Mouse (Mus musculus) liver, embryonic 12.5 days (tissue): Measurements from ENCODE around the gene Adat1. TPM values are rescaled to one million over a fixed set of nuclear protein-coding genes. Genes with fewer than 3 reads are reported as not detected.

Source experiments
- ATAC-seq: fragments of 200-750 bp; cut with Nextera tagmentation; 2 replicates; pipeline ENCODE4 v1.8.0; 2017; ENCODE audit warnings: moderate number of reproducible peaks, mild to moderate bottlenecking, moderate library complexity
- H3K27ac ChIP-seq: fragments of 300-500 bp; sonication (generic); 2 replicates; pipeline ENCODE4 v1.5.1; 2016; ENCODE audit warnings: mild to moderate bottlenecking
- H3K27me3 ChIP-seq: fragments of 300-500 bp; sonication (generic); replicated peaks from 2 replicates; pipeline ENCODE4 v1.6.1; 2016; ENCODE audit warnings: mild to moderate bottlenecking, moderate library complexity
- H3K36me3 ChIP-seq: fragments of 300-500 bp; sonication (generic); 2 replicates; pipeline ENCODE4 v1.6.1; 2016; ENCODE audit warnings: mild to moderate bottlenecking, moderate library complexity
- H3K4me1 ChIP-seq: fragments of 300-500 bp; sonication (generic); 2 replicates; pipeline ENCODE4 v1.6.1; 2016
- H3K4me2 ChIP-seq: fragments of 300-500 bp; sonication (generic); 2 replicates; pipeline ENCODE4 v1.6.1; 2016; ENCODE audit warnings: mild to moderate bottlenecking, moderate library complexity
- H3K4me3 ChIP-seq: fragments of 300-500 bp; sonication (generic); 2 replicates; pipeline ENCODE4 v1.5.1; 2016; ENCODE audit warnings: mild to moderate bottlenecking, moderate library complexity
- H3K9ac ChIP-seq: fragments of 300-500 bp; sonication (generic); 2 replicates; pipeline ENCODE4 v1.6.1; 2016; ENCODE audit warnings: mild to moderate bottlenecking, moderate library complexity
- H3K9me3 ChIP-seq: fragments of 300-500 bp; sonication (generic); replicated peaks from 2 replicates; pipeline ENCODE4 v1.6.1; 2016; ENCODE audit warnings: mild to moderate bottlenecking, moderate library complexity
- WGBS: fragments of 180-500 bp; shearing (Covaris S2); methylation state at CpG from one replicate; pipeline ENCODE4 v1.1.7; 2016; ENCODE audit not compliant: insufficient replicate concordance; 5-methylcytosine and 5-hydroxymethylcytosine counted together
- polyA plus RNA-seq: library from polyadenylated mRNA; unstranded; fragments of >200 nt; fragmentation: Nextera tagmentation; extraction: Ambion mirVana; gene quantifications from 2 replicates; pipeline ENCODE4 v1.2.1, GENCODE M21; 2016

Adat1 gene
- polyA plus RNA-seq, 1 experiment from 2014 or later, result 6.9 TPM

DNA sequence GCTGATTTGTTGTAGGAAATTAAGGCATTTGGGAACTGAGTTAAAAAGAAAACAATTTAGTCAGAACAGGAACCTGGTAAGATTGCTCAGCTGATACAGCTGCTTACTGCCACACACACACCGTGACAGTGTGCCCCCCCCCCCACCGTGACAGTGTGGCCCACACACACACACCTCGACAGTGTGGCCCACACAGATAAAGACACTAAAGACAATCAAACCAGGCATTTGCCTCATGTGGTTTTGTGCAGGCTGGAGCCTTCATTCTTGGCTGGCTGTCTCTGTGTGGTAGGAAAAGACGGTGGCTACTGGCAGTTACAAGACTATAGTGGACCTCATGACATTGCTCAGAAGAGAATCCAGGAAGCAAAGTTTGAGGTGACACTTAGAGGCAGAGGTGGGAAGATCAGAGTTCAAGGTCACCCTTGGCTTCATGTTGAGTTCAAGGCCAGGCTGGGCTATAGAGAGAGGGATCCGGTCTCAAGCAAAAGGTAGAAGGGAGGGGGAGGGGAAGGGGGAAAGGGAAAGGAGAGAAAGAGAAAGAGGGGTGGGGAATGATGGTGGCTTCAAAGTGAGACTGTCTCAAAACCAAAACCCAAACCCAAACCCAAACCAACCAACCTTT, 24.7 kb downstream of the Adat1 start:
- H3K27me3 ChIP-seq, result no peaks in the 10 kb centered on the region
- H3K36me3 ChIP-seq, result peaks cover 34% of the 10 kb centered on the region
- peak; percentile 68 for ATAC-seq
- WGBS, result 33% methylated on average over 5 of the region's 5 CpGs
- H3K4me1 ChIP-seq, result peaks cover 8% of the 10 kb centered on the region
- no peaks in the 10 kb centered on the region for H3K9me3 ChIP-seq
- no peak overlapping the region for H3K4me3 ChIP-seq
- no peak overlapping the region for H3K9ac ChIP-seq
- peak overlapping the region; percentile 43; the same call in 1 of the 2 replicates for H3K27ac ChIP-seq
- H3K4me2 ChIP-seq, result no peak overlapping the region

DNA sequence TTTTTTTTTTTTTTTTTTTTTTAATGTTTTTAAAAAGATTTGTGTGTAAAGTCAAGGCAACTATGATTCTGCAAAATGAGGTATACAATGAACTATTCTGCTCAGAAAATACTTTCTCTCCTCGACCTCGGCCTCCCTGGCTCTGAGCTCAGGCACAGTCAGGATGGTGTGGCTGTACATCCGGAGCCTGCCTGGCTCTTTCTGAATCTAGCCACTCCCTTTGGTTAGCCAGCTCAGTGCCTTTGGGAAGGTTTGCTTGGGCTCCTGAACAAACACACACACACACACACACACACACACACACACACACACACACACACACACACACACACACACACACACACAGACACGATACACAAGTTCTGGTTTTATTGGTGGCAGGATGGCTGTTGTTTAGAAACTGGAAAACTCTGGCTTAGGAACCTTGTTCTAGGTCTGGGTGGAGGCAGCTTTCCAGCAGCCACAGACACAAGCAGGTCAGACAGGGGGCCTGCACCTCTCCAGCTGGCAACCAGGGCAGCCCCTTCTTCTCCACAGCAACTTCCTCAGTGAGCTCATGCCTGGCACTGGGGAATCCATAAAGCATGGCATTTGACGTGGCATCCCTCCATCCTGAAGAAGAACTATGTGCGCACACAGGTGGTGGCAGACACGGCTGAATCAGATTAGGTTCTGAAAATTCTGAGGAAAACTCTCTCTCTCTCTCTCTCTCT, 27.1 kb downstream of the Adat1 start:
- no peak overlapping the region for H3K4me2 ChIP-seq
- H3K4me1 ChIP-seq, result peaks cover 8% of the 10 kb centered on the region
- H3K9ac ChIP-seq, result no peak overlapping the region
- WGBS, result 76% methylated on average over 7 of the region's 7 CpGs
- no peaks in the 10 kb centered on the region for H3K27me3 ChIP-seq
- H3K27ac ChIP-seq, result no peak overlapping the region
- H3K9me3 ChIP-seq, result no peaks in the 10 kb centered on the region
- 0 out of 2 replicates have a peak, but pooled peaks cover 19% of the 10 kb centered on the region for H3K36me3 ChIP-seq
- no peak for ATAC-seq
- no peak overlapping the region for H3K4me3 ChIP-seq

DNA sequence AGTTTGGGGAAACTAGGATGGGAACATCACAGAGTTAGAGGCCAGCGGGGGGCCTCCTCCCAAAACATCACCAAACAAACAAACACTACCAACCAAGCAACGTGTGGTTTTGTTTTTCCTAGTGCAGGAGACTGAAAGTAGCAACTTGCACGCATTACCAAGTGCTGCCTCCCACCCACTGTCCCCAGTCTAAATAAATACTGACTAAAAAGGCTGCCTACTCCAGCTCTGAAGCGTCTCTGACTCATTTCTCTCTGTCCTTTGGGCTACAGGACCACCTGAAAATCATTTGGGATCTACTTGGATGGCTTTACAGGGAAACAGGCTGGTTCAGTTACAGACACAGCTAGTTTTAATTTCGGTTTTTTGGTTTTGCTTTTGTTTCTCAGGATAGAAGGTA, 27.8 kb downstream of the Adat1 start:
- peaks cover 19% of the 10 kb centered on the region; the same call in 1 of the 2 replicates for H3K36me3 ChIP-seq
- no peak overlapping the region for H3K27ac ChIP-seq
- H3K9me3 ChIP-seq, result no peaks in the 10 kb centered on the region
- ATAC-seq, result no peak
- peaks cover 8% of the 10 kb centered on the region for H3K4me1 ChIP-seq
- H3K4me2 ChIP-seq, result no peak overlapping the region
- no peaks in the 10 kb centered on the region for H3K27me3 ChIP-seq
- H3K4me3 ChIP-seq, result no peak overlapping the region
- WGBS, result 55% methylated on average over 5 of the region's 5 CpGs
- H3K9ac ChIP-seq, result no peak overlapping the region

DNA sequence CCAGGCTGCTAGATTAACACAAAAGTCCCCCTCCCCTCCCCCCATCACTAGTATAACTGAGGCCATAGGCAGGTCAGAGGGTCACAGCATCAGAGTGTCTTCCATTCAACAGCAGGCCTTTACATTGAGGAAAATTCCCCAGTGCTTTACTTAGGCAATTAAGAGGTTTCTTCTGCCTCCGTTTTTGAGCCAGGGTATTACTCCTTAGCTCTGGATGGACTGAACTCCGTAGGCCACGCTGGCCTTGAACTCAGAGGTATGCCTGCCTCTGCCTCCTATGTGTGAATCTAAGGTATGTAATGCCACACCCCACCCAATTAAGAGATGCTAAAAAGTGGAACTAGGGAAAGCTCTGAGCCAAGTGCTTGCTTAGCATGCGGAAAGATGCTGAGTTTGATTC, 28.6 kb downstream of the Adat1 start:
- Histone ChIP-seq H3K4me3 (no peak overlapping the region), H3K9me3 (no peaks in the 10 kb centered on the region), H3K4me2 (no peak overlapping the region), H3K9ac (no peak overlapping the region), H3K36me3 (peaks cover 24% of the 10 kb centered on the region; the same call in 1 of the 2 replicates), H3K27ac (no peak overlapping the region), H3K27me3 (no peaks in the 10 kb centered on the region), H3K4me1 (peaks cover 8% of the 10 kb centered on the region)
- ATAC-seq, result no peak
- WGBS, result 80% methylated on average over 4 of the region's 4 CpGs

DNA sequence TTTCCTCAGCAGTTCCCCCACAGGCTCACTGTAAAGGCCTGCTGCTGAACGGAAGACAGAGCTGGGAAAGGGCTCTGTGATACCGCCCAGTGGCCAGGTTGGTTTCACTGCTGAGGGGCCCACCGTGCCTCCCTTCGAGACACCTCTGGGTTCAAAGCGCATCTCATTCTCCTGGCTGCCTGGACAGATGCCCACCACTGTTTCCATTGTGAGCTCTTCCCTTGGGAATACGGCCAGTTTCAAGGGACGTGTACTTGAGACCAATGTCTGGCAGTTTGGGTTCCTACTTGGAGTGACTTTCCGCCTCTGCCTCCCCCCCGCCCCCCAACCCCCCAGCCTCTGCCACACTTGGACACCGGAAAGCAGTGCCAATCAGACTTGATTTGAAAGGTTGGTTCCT, 29.0 kb downstream of the Adat1 start:
- H3K4me2 ChIP-seq, result no peak overlapping the region
- WGBS, result 78% methylated on average over 10 of the region's 10 CpGs
- H3K27ac ChIP-seq, result no peak overlapping the region

DNA sequence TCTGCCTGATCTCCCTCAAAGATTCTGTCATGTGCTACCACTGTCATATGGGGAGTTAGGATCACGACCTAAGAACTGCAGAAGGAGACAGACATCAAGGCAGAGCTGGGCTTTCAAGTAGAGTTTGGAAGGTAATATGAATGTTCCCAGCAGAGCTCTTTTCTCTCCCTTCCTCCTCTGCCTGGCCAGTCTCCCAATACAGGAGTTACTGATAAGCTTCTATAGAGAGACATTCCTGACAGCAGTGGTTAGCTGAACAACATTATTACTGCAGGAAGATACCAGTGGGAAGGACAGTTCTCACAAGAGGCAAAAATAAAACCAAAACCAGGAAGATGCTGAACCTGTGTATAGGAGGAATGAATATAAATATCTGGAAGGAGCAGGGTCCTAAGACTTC, 29.5 kb downstream of the Adat1 start:
- Histone ChIP-seq H3K4me3 (no peak overlapping the region), H3K36me3 (peaks cover 20% of the 10 kb centered on the region; the same call in 1 of the 2 replicates), H3K9me3 (no peaks in the 10 kb centered on the region), H3K9ac (no peak overlapping the region), H3K27me3 (no peaks in the 10 kb centered on the region), H3K4me1 (peaks cover 5% of the 10 kb centered on the region), H3K4me2 (no peak overlapping the region), H3K27ac (no peak overlapping the region)
- no peak for ATAC-seq
- WGBS, result 55% methylated on average over 1 of the region's 1 CpGs

More for the DNA sequence above, 29.0 kb downstream of the Adat1 start:
- Histone ChIP-seq H3K4me1 (peaks cover 8% of the 10 kb centered on the region), H3K4me3 (no peak overlapping the region), H3K27me3 (no peaks in the 10 kb centered on the region), H3K36me3 (peaks cover 21% of the 10 kb centered on the region; the same call in 1 of the 2 replicates), H3K9me3 (no peaks in the 10 kb centered on the region), H3K9ac (no peak overlapping the region)
- ATAC-seq, result no peak

DNA sequence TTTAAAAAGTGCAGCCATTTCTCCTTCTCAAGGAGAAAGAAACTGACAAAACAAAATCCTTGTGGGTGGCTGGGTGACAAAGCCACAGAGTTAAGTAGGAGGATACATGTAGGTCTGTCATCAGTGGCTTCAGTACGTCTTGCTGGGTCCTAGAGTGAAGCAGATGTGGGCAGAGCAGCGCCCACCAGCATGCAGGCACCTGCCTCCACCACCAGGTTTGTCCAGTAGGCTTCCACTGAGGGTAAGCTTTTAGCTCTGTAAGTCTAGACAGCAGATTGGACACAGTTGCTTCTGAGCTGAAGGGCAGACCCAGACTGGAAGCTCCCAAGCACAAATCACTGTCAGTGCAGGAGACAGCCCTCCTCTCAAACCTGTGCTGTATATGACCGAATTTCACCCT, 30.8 kb downstream of the Adat1 start:
- no peak for ATAC-seq
- Histone ChIP-seq H3K27me3 (no peaks in the 10 kb centered on the region), H3K36me3 (peaks cover 22% of the 10 kb centered on the region), H3K4me1 (no peaks in the 10 kb centered on the region), H3K4me2 (no peak overlapping the region), H3K27ac (no peak overlapping the region), H3K9me3 (no peaks in the 10 kb centered on the region), H3K9ac (no peak overlapping the region), H3K4me3 (no peak overlapping the region)
- WGBS, result 66% methylated on average over 3 of the region's 3 CpGs

DNA sequence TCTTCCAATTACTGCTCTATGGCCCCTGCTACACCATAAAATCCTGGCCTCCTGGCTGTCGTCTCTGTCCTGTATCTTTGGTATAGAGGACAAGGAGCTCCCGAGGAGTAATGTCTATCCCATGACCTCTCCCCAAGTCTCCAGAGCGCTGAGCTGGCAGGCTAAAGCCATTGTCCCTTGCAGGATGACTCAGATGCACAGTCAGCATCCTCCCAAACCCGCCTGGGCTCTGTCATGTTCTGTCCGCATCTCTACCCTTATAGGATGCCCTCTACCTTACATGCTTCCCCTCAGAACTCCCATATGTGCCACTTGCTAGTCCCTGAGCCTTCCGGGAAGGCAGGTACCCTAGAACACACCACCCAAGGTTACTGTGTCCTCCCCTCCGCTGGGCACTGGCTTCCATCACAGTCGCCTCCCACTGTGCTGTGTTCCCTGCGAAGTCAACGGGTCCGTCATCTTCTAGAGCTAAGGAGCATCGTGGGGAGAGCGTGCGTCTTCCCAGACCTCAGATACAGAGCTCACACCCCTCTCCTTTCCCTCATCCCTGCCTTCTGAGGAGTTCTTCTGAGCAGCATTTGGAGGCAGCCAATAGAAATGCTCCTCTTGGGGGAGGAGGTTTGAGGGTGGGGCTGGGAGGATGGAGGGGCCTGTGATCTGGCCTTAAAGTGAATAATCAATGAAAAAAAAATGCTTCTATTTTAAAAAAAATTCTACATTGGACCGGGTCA, 31.3 kb downstream of the Adat1 start:
- WGBS, result 76% methylated on average over 15 of the region's 15 CpGs
- ATAC-seq, result no peak
- Histone ChIP-seq H3K36me3 (peaks cover 26% of the 10 kb centered on the region), H3K9ac (no peak overlapping the region), H3K27ac (no peak overlapping the region), H3K9me3 (no peaks in the 10 kb centered on the region), H3K27me3 (no peaks in the 10 kb centered on the region), H3K4me1 (no peaks in the 10 kb centered on the region), H3K4me2 (no peak overlapping the region), H3K4me3 (no peak overlapping the region)

DNA sequence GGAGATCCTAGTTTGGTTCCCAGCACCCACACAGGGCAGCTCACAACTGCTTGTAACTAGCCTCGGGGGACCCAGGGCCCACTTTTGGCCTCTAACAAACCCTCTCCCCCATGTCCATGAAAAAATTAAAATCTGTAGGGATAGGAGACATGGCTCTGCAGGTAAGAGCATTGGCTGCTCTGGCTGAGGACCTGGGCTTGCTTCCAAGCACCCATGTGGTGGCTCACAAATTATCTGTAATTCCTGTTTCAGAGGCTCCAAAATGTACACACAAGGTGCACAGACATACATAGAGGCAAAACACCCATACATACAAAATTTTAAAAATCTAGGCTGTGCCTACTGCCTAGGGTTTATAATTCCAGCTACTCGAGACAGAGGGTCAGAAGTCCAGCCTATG, 34.9 kb downstream of the Adat1 start:
- Histone ChIP-seq H3K4me1 (no peaks in the 10 kb centered on the region), H3K9me3 (no peaks in the 10 kb centered on the region), H3K36me3 (peaks cover 55% of the 10 kb centered on the region), H3K4me3 (no peak overlapping the region), H3K9ac (no peak overlapping the region), H3K27ac (no peak overlapping the region), H3K27me3 (no peaks in the 10 kb centered on the region), H3K4me2 (no peak overlapping the region)
- WGBS, result 83% methylated on average over 2 of the region's 2 CpGs
- no peak for ATAC-seq

DNA sequence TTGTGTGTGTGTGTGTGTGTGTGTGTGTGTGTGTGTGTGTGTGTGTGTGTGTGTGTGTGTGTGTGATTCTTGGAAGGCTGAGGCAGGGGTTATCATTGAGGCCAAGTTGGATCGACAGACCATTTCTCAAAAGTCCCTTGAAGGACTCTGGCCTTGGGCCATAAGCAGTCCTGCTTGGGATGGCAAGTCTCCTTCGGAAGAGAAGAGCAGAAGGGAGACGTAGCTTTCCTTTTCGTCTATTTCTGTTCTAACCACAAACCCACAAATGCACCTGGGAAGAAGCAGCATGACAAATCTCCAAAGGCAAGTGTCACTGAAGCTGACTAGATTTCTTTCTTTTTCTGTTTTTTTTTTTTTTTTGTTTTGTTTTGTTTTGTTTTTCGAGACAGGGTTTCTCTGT, 36.2 kb downstream of the Adat1 start:
- Histone ChIP-seq H3K4me1 (no peaks in the 10 kb centered on the region), H3K9ac (no peak overlapping the region), H3K27me3 (no peaks in the 10 kb centered on the region), H3K4me2 (no peak overlapping the region), H3K4me3 (no peak overlapping the region), H3K36me3 (peaks cover 68% of the 10 kb centered on the region), H3K9me3 (no peaks in the 10 kb centered on the region), H3K27ac (no peak overlapping the region)
- no peak for ATAC-seq
- 72% methylated on average over 5 of the region's 5 CpGs for WGBS

DNA sequence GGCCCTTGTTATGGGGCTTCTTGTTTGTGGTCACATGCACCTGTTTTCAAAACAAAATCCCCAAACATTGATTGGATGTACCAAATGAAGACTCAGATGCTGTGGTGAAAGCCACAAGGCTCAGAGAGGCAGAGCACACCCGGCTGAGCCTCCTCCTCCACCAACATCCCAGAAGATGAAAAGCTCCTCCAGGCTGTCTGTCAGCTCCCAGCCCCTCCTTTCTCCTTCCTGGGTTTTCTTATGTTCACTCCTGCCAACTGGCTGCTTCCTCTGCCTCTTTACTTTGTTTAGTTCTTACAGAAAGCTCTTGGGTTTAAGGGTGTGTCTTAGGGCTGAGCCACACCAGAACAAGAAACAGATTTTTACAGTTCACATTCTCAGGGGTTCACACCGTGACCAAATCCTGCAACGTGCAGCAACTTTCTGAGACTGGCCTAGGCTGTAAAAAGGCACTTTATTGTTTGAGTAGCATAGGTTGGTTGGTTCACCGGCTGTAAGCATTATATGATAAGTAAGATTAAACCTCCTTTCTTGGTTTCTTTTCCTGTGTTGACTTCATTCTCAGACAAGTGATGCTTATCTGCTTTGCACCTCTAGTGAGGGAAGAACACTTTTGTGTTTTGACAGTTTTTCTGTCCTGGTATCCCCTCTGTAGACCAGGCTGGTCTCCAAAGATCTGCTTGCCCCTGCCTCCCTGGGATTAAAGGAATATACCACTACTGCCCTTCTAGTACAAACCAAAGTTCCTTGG, 37.1 kb downstream of the Adat1 start:
- ATAC-seq, result no peak
- H3K36me3 ChIP-seq, result peaks cover 73% of the 10 kb centered on the region
- no peak overlapping the region for H3K4me3 ChIP-seq
- no peak overlapping the region for H3K27ac ChIP-seq
- no peak overlapping the region for H3K4me2 ChIP-seq
- H3K9ac ChIP-seq, result no peak overlapping the region
- 79% methylated on average over 4 of the region's 4 CpGs for WGBS
- no peaks in the 10 kb centered on the region for H3K27me3 ChIP-seq
- H3K4me1 ChIP-seq, result no peaks in the 10 kb centered on the region
- H3K9me3 ChIP-seq, result no peaks in the 10 kb centered on the region

DNA sequence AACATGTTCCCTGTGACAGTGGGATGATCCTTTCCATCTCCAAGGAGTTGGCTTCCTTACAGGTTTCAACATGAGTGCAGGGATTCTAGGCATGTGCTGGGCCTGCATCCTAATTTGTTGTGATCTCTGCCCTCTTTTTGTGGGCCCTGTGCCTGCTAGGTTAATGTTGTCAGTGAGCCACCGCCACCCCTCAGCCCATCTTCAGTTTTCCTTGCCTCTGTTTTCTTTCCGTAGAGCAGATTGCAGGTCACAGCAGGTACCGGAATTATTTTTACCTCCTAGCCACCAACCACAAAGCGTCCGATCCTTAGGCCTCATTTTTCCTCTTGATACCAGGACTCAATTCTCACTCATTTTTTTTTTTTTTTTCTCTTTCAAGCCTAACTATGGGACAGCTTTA, 40.2 kb downstream of the Adat1 start:
- no peak overlapping the region for H3K4me3 ChIP-seq
- no peak overlapping the region for H3K27ac ChIP-seq
- no peak overlapping the region for H3K4me2 ChIP-seq
- no peaks in the 10 kb centered on the region for H3K9me3 ChIP-seq
- WGBS, result 97% methylated on average over 5 of the region's 5 CpGs
- H3K36me3 ChIP-seq, result peaks cover 88% of the 10 kb centered on the region
- ATAC-seq, result no peak
- H3K27me3 ChIP-seq, result no peaks in the 10 kb centered on the region
- no peaks in the 10 kb centered on the region for H3K4me1 ChIP-seq
- H3K9ac ChIP-seq, result no peak overlapping the region
